Mouse (Mus musculus): Measurements from ENCODE around the gene Imp4.
A peak's percentile ranks its signal among the peaks of the same experiment; 100 is the strongest.
"Not testable (repeated sequence)": the region's sequence is repeated elsewhere in the genome, so short reads cannot be mapped to it uniquely, and the experiment has no call there.

The Imp4 gene

GRCm38 (mm10) chr1:34439215-34439960 is at the start of gene Imp4, which contains the start of gene Ccdc115:
TSS of gene Imp4 (plus strand) at chr1:34439851.
TSS of gene Ccdc115 (minus strand) at chr1:34439672.
- DNase-seq: peak; percentile 94

- DNase-seq: no peak
Observed at GRCm38 (mm10) chr1:34396321-34396720, 43.3 kb upstream of the Imp4 start.

GRCm38 (mm10) chr1:34399182-34399953 is 40.3 kb upstream of the Imp4 start:
- DNase-seq: no peak

- DNase-seq: no peak
Observed at GRCm38 (mm10) chr1:34428466-34428865, 11.2 kb upstream of the Imp4 start.

GRCm38 (mm10) chr1:34429281-34429680 is 10.4 kb upstream of the Imp4 start:
- no peak for DNase-seq

- no peak for DNase-seq
Observed at GRCm38 (mm10) chr1:34430981-34431380, 8.7 kb upstream of the Imp4 start.

GRCm38 (mm10) chr1:34431431-34431830 is 8.2 kb upstream of the Imp4 start:
- no peak for DNase-seq

- DNase-seq: peak; percentile 33
Observed at GRCm38 (mm10) chr1:34432411-34432775, 7.3 kb upstream of the Imp4 start.

- peak; percentile 63 for DNase-seq
Observed at GRCm38 (mm10) chr1:34432776-34433481, 6.7 kb upstream of the Imp4 start.

- DNase-seq: peak; percentile 66
Observed at GRCm38 (mm10) chr1:34433891-34434521, 5.6 kb upstream of the Imp4 start.

GRCm38 (mm10) chr1:34434660-34435160 is 4.9 kb upstream of the Imp4 start:
- peak; percentile 83 for DNase-seq

- DNase-seq: no peak
Observed at GRCm38 (mm10) chr1:34435371-34436120, 4.1 kb upstream of the Imp4 start.

- DNase-seq: no peak
Observed at GRCm38 (mm10) chr1:34436374-34436773, 3.3 kb upstream of the Imp4 start.

GRCm38 (mm10) chr1:34437366-34437765 is 2.3 kb upstream of the Imp4 start:
- DNase-seq: not testable (repeated sequence)

- DNase-seq: no peak
Observed at GRCm38 (mm10) chr1:34438381-34439051, 1.1 kb upstream of the Imp4 start.

- DNase-seq: peak; percentile 79
Observed at GRCm38 (mm10) chr1:34439961-34440630, 445 bp downstream of the Imp4 start.

- no peak for DNase-seq
Observed at GRCm38 (mm10) chr1:34443124-34443523, 3.5 kb downstream of the Imp4 start.

GRCm38 (mm10) chr1:34458431-34458830 is 18.8 kb downstream of the Imp4 start:
- no peak for DNase-seq

- DNase-seq: peak; percentile 94
Observed at GRCm38 (mm10) chr1:34459284-34460060, 19.8 kb downstream of the Imp4 start, which contains the start of gene Ptpn18. TSS of gene Ptpn18 (plus strand) at chr1:34459762.

GRCm38 (mm10) chr1:34460061-34460441 is 20.4 kb downstream of the Imp4 start:
- no peak for DNase-seq

All from thymus, postnatal 4 days (tissue).